Mouse (Mus musculus): ENCODE measurements around the gene Maoa. TPM values are rescaled to one million over a fixed set of nuclear protein-coding genes. Genes with fewer than 3 reads are reported as not detected.

Gene Maoa
- polyA plus RNA-seq (2016; fragmentation: Nextera tagmentation; extraction: Ambion mirVana) = 7.4 and 8.9 TPM in 2 replicates

GRCm38 (mm10) chrX:16619034-16619929, at the start of gene Maoa:
Gene Maoa (plus strand): TSS chrX:16619698.
- Histone ChIP-seq H3K36me3 (no peaks in the 10 kb centered on the region), H3K4me1 (replicated peaks) (no peaks in the 10 kb centered on the region), H3K4me3 (peak within 1 kb of the TSS; percentile 64), H3K27me3 (replicated peaks) (no peaks in the 10 kb centered on the region), H3K4me2 (peak within 1 kb of the TSS; percentile 76), H3K9me3 (replicated peaks) (no peaks in the 10 kb centered on the region), H3K27ac (ENCODE audit: poor library complexity, severe bottlenecking) (peak within 1 kb of the TSS; percentile 81), H3K9ac (peak within 1 kb of the TSS; percentile 60)
- ATAC-seq (ENCODE audit: insufficient number of reproducible peaks, low FRiP score) = peak; percentile 83
- 14% methylated on average over 33 of the region's 33 CpGs for WGBS

- peak overlapping the region; percentile 81 for H3K27ac ChIP-seq (ENCODE audit: poor library complexity, severe bottlenecking)
- H3K4me2 ChIP-seq = peak overlapping the region; percentile 76
- H3K9ac ChIP-seq = peak overlapping the region; percentile 60
- WGBS = 11% methylated on average over 60 of the region's 60 CpGs
- H3K9me3 ChIP-seq (replicated peaks) = no peaks in the 10 kb centered on the region
- H3K27me3 ChIP-seq (replicated peaks) = no peaks in the 10 kb centered on the region
- H3K4me3 ChIP-seq = peak overlapping the region; percentile 64
- no peaks in the 10 kb centered on the region for H3K36me3 ChIP-seq
- H3K4me1 ChIP-seq (replicated peaks) = no peaks in the 10 kb centered on the region
- peak; percentile 96 for ATAC-seq (ENCODE audit: insufficient number of reproducible peaks, low FRiP score)
Observed at GRCm38 (mm10) chrX:16618225-16619033, 1.1 kb upstream of the Maoa start.

- no peak overlapping the region for H3K4me2 ChIP-seq
- no peaks in the 10 kb centered on the region for H3K9me3 ChIP-seq (replicated peaks)
- no peak for ATAC-seq (ENCODE audit: insufficient number of reproducible peaks, low FRiP score)
- no peaks in the 10 kb centered on the region for H3K36me3 ChIP-seq
- H3K27ac ChIP-seq (ENCODE audit: poor library complexity, severe bottlenecking) = no peak overlapping the region
- no peak overlapping the region for H3K9ac ChIP-seq
- WGBS = 71% methylated on average over 2 of the region's 2 CpGs
- H3K4me3 ChIP-seq = no peak overlapping the region
- no peaks in the 10 kb centered on the region for H3K27me3 ChIP-seq (replicated peaks)
- H3K4me1 ChIP-seq (replicated peaks) = no peaks in the 10 kb centered on the region
Observed at GRCm38 (mm10) chrX:16656511-16656910, 37.0 kb downstream of the Maoa start.

GRCm38 (mm10) chrX:16706094-16706493, 86.6 kb downstream of the Maoa start:
- Histone ChIP-seq H3K4me3 (no peak overlapping the region), H3K4me1 (replicated peaks) (no peaks in the 10 kb centered on the region), H3K36me3 (no peaks in the 10 kb centered on the region), H3K27me3 (replicated peaks) (no peaks in the 10 kb centered on the region), H3K9ac (no peak overlapping the region), H3K9me3 (replicated peaks) (peaks cover 4% of the 10 kb centered on the region; the same call in 1 of the 2 replicates), H3K4me2 (no peak overlapping the region), H3K27ac (ENCODE audit: poor library complexity, severe bottlenecking) (no peak overlapping the region)
- 73% methylated on average over 1 of the region's 1 CpGs for WGBS
- no peak for ATAC-seq (ENCODE audit: insufficient number of reproducible peaks, low FRiP score)

- Histone ChIP-seq H3K36me3 (no peaks in the 10 kb centered on the region), H3K27me3 (replicated peaks) (no peaks in the 10 kb centered on the region), H3K4me2 (no peak overlapping the region), H3K9ac (no peak overlapping the region), H3K4me1 (replicated peaks) (no peaks in the 10 kb centered on the region), H3K9me3 (replicated peaks) (no peaks in the 10 kb centered on the region), H3K27ac (ENCODE audit: poor library complexity, severe bottlenecking) (no peak overlapping the region; the same call in 1 of the 2 replicates), H3K4me3 (no peak overlapping the region)
- ATAC-seq (ENCODE audit: insufficient number of reproducible peaks, low FRiP score) = no peak
- 31% methylated on average over 1 of the region's 1 CpGs for WGBS
Observed at GRCm38 (mm10) chrX:16714033-16714432, 94.5 kb downstream of the Maoa start.

Other genes starting within 250 kb of the Maoa start
- not detected in 2 replicates for gene Cypt1, start 96.8 kb upstream of the Maoa start, polyA plus RNA-seq (2016; fragmentation: Nextera tagmentation; extraction: Ambion mirVana)
- gene Maob, start 197.7 kb downstream of the Maoa start, polyA plus RNA-seq (2016; fragmentation: Nextera tagmentation; extraction: Ambion mirVana) = 7.3 and 8.0 TPM in 2 replicates

All from heart, embryonic 12.5 days (tissue).